Mouse (Mus musculus) spleen, adult 2 months (tissue): Measurements from ENCODE around the gene Fry.

ENCODE experiments used
- CTCF ChIP-seq: fragments of 200-500 bp; IDR thresholded peaks from 2 replicates; pipeline ENCODE4 v1.5.1; 2011; ENCODE audit warnings: mild to moderate bottlenecking, inconsistent platforms; ENCODE audit not compliant: insufficient read depth, insufficient read length, insufficient replicate concordance; ENCODE audit errors: extremely low read depth
- POLR2A ChIP-seq: fragments of 200-500 bp; IDR thresholded peaks from 2 replicates; pipeline ENCODE4 v1.6.1; 2011; ENCODE audit warnings: low read depth, low read length, inconsistent platforms

GRCm38 (mm10) chr5:150101789-150102188, 16.7 kb upstream of the Fry start:
- TF ChIP-seq CTCF (no peak), POLR2A (no peak)
